Mouse (Mus musculus) embryo, embryonic 10.5 days (tissue): ENCODE results near the gene Vmn2r13.
"Not testable (repeated sequence)": the region's sequence is repeated elsewhere in the genome, so short reads cannot be mapped to it uniquely, and the experiment has no call there.

ENCODE experiments used
- DNase-seq: peaks from one replicate; pipeline ENCODE4 v3.0.0-alpha.2; 2015; ENCODE audit warnings: low spot score

Vmn2r13 gene

DNA sequence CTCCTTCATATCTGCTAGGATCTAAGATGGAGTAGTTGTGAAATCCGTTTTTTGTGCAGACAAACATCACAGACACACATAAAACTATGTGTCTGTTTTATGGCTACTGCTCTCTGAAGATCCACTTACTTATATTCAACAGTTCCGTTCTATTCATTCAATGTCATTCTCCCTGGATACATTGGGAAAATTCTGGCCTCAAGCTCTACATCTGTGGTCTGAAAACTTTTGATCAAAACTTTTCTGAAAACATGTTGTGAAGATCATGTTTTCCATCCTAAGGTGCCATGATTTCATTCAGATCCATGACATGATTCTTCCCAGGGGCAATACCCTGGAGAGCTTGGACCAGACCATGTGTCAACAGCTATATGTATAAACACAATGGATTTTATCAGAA, at the start of gene Vmn2r13:
Gene Vmn2r13 (minus strand): TSS at position 101 of the 400 bp plus-strand sequence.
- DNase-seq = not testable (repeated sequence)

DNA sequence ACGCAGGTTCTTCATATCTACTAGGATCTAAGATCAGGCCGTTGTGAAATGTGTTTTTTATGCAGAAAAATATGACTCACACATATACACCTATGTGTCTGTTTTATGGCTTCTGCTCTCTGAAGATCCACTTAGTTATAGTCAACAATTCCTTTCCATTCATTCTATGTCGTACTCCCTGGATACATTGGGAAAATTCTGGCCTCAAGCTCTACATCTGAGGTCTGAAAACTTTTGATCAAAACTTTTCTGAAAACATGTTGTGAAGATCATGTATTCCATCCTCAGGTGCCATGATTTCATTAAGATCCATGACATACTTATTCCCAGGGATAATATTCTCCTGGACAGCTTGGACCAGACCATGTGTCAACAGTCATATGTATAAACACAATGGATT, 32.6 kb upstream of the Vmn2r13 start, which contains the start of gene Vmn2r14:
Gene Vmn2r14 (minus strand): TSS at position 101 of the 400 bp plus-strand sequence.
- no peak for DNase-seq

DNA sequence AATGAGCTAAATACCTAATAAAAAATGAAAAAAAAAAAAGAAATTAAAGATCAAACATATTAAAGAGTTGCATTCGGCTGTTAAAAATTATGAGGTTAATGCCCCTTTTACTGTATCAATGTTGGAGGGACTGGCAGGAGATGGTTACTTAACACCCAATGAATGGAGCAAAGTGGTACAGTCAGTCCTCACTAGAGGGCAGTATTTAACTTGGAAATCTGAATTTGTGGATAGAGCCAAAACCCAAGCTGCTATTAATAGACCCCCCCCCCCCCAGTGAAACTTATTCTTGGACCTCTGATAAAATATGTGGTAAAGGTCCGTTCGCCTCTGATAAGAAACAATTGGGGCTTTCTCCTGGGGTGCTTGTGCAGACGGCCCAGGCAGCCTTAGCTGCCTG, 25.1 kb downstream of the Vmn2r13 start:
- DNase-seq = not testable (repeated sequence)

DNA sequence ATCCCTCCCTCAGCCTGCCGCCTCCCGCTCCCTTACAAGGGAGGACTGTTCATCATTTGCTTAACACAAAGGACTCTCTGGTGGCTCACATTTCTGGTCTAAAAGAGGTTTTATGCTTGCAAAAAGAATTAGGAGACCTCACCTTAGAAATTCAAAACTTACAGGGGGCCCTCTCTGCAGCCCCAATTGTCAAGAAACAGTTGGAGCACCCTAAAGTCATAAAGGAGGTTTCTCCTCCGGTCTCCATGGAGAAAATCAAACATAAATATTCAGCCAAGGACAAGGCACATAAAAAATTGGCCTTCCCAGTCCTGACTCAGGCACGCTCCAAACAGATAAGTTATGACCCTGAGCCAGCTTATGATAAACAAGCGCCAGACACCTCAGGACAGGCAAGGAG, 31.9 kb downstream of the Vmn2r13 start:
- DNase-seq = no peak

DNA sequence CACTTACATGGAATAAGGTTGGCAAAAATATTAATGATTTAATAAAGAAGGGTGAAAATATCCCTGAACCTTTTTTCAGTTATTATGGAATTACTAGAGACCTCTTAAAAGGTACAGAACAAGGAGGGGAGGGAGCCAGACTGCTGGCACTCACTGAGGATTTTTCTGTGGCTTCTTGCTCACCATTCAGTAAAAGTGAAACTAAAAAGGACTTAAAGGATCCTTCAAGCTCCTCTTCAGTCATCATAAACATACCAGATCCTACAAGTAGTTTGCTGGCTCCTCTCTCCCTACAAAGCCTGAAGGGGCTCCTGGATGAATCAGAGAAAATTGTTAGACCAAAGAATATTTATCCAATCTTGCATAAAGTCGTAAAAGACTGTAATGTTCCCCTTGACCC, 32.4 kb downstream of the Vmn2r13 start:
- DNase-seq = not testable (repeated sequence)

DNA sequence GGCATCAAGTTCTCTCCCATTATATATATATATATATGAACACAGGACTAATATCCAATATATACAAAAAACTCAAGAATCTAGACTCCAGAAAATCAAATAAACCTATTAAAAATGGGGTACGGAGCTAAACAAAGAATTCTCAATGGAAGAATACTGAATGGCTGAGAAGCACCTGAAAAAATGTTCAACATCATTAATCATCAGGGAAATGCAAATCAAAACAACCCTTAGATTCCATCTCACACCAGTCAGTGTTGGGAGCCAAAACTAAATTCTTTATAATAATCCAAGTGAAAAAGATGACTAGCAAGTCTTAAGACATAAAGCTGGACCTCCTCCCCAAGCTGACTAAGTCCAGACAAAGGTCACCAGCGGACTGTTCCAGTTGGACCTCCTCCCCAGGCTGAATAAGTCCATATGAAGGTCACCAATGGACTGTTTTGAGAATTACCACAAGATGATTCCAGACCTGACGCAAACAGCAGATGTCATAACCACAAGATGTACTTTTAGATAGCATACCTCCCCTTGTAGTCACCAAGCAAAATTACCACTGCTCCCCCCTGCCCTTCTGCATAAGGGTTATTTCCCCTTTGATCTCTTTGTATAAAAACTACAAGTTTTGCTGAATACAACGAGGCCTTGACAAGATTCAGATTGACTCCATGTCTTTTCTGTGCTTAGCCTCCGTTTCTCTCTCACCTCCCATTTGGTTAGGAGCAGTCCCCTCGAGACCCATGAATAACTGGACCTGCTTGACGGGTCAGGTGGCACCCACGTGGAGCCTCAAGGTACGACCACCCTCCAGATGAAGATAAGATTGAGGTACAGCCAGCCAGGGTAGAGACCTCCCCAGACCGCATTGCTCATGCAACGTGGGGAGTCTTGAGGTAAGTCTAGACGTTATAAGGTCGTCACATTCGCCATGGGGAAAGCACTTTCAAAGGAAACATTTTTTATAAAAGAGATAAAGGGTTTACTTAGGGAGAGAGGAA, 33.2 kb downstream of the Vmn2r13 start:
- not testable (repeated sequence) for DNase-seq

DNA sequence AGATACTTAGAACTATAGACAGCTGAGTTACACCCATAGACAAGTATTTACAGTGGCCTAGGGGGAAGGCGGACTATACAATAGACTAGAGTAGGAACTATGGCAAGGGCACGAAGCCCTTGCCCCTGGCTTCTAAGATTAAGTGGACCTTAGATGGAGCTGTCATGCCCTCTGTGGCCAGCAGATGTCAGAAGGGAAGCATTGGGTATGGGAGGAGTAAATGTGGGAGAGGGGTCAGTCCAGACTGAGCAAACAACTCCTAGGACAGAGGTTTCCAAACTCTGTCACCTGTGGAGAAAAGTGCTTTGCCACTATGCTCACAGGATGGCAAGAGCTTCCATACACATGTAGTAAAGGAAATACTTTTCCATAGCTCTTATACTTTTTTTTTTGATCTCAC, 52.5 kb downstream of the Vmn2r13 start:
- DNase-seq = no peak

DNA sequence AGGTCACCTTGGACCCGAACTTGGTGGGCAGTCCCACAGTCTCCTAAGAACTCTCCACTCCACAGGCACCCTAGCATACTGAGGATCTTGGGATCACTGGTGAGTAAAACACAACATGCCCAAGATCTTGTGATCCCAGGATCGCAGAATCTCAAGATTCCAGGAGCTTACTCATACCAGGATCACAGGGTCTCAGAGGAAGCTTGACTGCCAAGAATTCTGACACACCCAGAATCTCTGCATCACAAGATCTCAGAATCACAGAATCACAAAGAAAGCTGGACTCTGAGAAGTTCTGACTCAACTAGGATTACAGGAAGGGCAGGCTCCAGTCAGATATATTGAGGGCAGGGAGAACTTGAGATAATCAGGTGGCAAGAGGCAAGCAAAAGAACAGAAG, 55.3 kb downstream of the Vmn2r13 start:
- DNase-seq = no peak
